Mouse (Mus musculus): Measurements from ENCODE around the gene Rnf144a.

Rnf144a gene

DNA sequence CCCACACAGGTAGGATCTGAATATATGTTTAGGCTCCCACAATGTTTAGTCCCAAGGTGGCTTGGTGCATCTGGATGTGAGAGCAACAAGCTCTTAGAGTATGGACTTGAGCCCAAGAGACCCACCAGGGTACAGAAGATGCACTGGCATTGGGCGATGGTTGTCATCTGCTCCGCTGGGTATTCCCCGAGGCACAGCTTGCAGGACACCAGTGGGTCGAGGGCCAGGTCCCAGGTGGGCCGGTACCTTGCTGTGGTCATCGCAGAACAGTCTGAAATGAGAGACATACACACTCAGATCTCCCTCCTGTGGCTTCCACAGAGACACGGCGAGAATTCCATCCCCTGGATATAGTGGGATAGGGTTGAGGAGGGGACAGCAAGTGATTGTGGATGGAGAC, 75.9 kb downstream of the Rnf144a start:
- H3K4me3 ChIP-seq (replicated peaks; ENCODE audit: low read length) = no peak overlapping the region
- no peaks in the 10 kb centered on the region for H3K27me3 ChIP-seq (ENCODE audit: insufficient read depth, low read length)
- H3K36me3 ChIP-seq (ENCODE audit: insufficient read depth, low read length) = no peaks in the 10 kb centered on the region
- H3K4me1 ChIP-seq (replicated peaks; ENCODE audit: low read depth, low read length) = peaks cover 8% of the 10 kb centered on the region
- TF ChIP-seq POU5F1 (IDR thresholded peaks at IDR 0.05; ENCODE audit: borderline replicate concordance, low read length) = no peak
- TF ChIP-seq CTCF (conservative IDR thresholded peaks at IDR 0.05; ENCODE audit: low read length) = no peak
- TF ChIP-seq NANOG (IDR thresholded peaks at IDR 0.05; ENCODE audit: borderline replicate concordance, low read length) = no peak
- no peaks in the 10 kb centered on the region for H3K9me3 ChIP-seq (ENCODE audit: low read length)

DNA sequence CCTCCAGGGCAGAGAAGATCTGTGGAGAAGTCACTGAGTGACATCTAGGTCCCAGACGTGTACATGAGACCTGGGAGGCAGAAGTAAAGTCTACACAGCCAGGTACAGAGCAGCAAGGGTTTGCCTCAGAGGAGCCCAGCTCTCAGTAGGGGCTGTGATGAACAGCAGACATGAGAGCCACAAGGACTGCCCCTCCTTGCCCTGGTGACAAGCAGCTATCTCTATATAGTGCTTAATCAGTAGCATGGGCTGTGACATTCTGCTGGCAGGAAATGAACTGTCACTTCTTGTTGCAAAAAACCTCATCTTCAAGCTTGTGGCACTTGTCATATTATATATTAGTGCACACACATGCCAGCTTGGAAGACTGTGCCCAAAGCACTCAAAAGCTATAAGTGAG, 81.4 kb downstream of the Rnf144a start:
- no peak overlapping the region for H3K4me3 ChIP-seq (replicated peaks; ENCODE audit: low read length)
- H3K9me3 ChIP-seq (ENCODE audit: low read length) = no peaks in the 10 kb centered on the region
- TF ChIP-seq NANOG (IDR thresholded peaks at IDR 0.05; ENCODE audit: borderline replicate concordance, low read length) (no peak), CTCF (conservative IDR thresholded peaks at IDR 0.05; ENCODE audit: low read length) (no peak), POU5F1 (IDR thresholded peaks at IDR 0.05; ENCODE audit: borderline replicate concordance, low read length) (no peak)
- no peaks in the 10 kb centered on the region for H3K36me3 ChIP-seq (ENCODE audit: insufficient read depth, low read length)
- no peaks in the 10 kb centered on the region for H3K4me1 ChIP-seq (replicated peaks; ENCODE audit: low read depth, low read length)
- no peaks in the 10 kb centered on the region for H3K27me3 ChIP-seq (ENCODE audit: insufficient read depth, low read length)

DNA sequence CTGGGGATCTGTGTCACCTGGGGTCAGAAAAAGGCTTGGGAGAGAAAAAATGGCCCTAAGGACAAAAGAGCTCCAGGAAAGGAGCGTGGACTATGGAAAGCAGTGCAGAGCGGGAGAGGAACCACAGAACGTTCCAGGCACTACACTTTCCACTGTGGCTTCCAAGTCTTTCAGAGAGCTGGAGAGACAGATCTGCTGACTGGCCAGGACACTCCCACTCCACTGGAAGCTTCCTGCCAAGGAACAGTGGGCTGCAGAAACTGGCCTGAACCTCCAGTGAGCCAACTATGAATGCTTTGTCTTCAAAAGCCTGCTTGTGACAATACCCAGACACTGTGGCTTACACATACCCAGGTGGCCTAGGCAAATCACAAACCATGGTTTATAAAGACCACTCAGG, 84.0 kb downstream of the Rnf144a start:
- no peaks in the 10 kb centered on the region for H3K9me3 ChIP-seq (ENCODE audit: low read length)
- H3K36me3 ChIP-seq (ENCODE audit: insufficient read depth, low read length) = no peaks in the 10 kb centered on the region
- no peak for TF ChIP-seq POU5F1 (IDR thresholded peaks at IDR 0.05; ENCODE audit: borderline replicate concordance, low read length)
- TF ChIP-seq CTCF (conservative IDR thresholded peaks at IDR 0.05; ENCODE audit: low read length) = no peak
- TF ChIP-seq NANOG (IDR thresholded peaks at IDR 0.05; ENCODE audit: borderline replicate concordance, low read length) = no peak
- no peaks in the 10 kb centered on the region for H3K27me3 ChIP-seq (ENCODE audit: insufficient read depth, low read length)
- no peak overlapping the region for H3K4me3 ChIP-seq (replicated peaks; ENCODE audit: low read length)
- no peaks in the 10 kb centered on the region for H3K4me1 ChIP-seq (replicated peaks; ENCODE audit: low read depth, low read length)

DNA sequence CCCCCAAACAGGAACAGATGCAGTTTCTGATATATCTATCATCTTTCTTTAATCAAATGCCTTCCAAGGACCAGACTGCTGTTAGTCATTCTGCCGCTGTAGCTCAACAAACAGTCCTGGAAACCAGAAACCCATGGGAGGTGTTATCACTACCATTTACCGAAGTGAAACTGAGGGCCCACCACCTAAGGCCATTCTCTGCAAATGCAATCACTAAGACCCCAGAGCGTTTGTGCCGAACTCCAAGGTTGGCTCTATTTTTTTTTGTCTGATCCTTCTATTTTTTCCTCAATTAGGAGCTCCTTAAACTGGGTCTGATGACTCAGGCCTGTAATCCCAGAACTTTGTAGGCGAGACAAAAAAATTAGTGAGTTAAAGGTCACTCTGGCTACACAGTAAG, 85.3 kb downstream of the Rnf144a start:
- H3K9me3 ChIP-seq (ENCODE audit: low read length) = no peaks in the 10 kb centered on the region
- TF ChIP-seq POU5F1 (IDR thresholded peaks at IDR 0.05; ENCODE audit: borderline replicate concordance, low read length) = no peak
- TF ChIP-seq NANOG (IDR thresholded peaks at IDR 0.05; ENCODE audit: borderline replicate concordance, low read length) = no peak
- no peak for TF ChIP-seq CTCF (conservative IDR thresholded peaks at IDR 0.05; ENCODE audit: low read length)
- no peaks in the 10 kb centered on the region for H3K4me1 ChIP-seq (replicated peaks; ENCODE audit: low read depth, low read length)
- no peak overlapping the region for H3K4me3 ChIP-seq (replicated peaks; ENCODE audit: low read length)
- H3K36me3 ChIP-seq (ENCODE audit: insufficient read depth, low read length) = no peaks in the 10 kb centered on the region
- H3K27me3 ChIP-seq (ENCODE audit: insufficient read depth, low read length) = no peaks in the 10 kb centered on the region

DNA sequence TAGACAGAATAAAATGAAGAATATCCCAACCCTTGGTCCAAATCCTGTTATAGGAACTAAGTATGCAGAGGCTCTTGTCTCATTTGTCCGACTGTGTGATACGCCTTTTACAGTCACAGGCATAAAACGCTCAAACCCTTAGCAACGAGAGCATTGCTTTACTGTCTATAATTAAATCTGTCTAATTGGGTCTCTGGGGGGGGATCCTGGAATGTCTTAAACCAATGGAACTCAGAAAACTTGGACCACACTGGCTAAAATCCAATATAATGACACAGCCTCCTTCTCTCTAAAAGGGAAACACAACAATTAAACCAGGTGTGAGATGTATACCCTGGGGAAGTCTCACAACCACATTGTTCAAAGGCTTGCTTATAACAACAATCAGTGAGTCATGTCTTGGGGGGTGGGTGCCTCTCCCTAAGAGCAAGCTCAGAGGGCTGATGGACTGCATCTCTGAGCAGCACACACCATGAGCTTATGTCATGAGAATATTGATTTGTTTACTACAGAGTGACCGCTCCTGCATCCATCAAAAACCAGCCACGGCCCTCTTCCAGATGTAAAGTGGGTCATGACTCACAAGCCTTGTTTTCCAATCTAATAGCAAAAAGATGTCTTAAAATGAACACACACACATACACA, 85.9 kb downstream of the Rnf144a start:
- Histone ChIP-seq H3K36me3 (ENCODE audit: insufficient read depth, low read length) (no peaks in the 10 kb centered on the region), H3K9me3 (ENCODE audit: low read length) (no peaks in the 10 kb centered on the region), H3K4me1 (replicated peaks; ENCODE audit: low read depth, low read length) (no peaks in the 10 kb centered on the region), H3K27me3 (ENCODE audit: insufficient read depth, low read length) (no peaks in the 10 kb centered on the region), H3K4me3 (replicated peaks; ENCODE audit: low read length) (no peak overlapping the region)
- TF ChIP-seq CTCF (conservative IDR thresholded peaks at IDR 0.05; ENCODE audit: low read length) (no peak), NANOG (IDR thresholded peaks at IDR 0.05; ENCODE audit: borderline replicate concordance, low read length) (no peak), POU5F1 (IDR thresholded peaks at IDR 0.05; ENCODE audit: borderline replicate concordance, low read length) (no peak)

DNA sequence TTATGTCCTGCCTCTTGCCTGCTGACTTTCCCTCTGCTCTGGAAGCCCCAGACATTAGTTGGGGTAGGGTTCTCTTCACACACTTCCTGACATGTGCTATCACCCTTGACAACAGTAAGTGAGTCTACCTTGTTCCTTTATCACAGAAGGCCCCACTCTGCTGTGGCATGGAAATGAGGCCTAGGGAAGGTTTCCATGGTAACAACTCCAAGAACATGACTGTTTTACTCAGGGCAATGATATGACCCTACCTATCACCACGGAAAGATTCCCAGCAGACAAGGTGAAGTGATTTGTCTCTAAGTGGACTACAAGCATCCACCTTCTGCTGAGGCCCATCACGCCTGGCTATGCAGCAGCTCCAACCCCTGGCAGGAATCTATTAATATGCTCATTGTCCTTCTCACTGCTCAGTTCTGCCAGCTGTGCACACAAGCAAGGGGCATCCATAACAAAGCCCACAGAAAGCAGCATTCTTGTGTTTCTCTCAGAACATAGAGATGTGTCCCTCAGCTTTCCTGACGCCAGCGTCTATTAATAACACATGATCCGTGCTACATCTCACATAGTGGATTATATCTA, 91.2 kb downstream of the Rnf144a start:
- Histone ChIP-seq H3K27me3 (ENCODE audit: insufficient read depth, low read length) (no peaks in the 10 kb centered on the region), H3K4me1 (replicated peaks; ENCODE audit: low read depth, low read length) (no peaks in the 10 kb centered on the region), H3K9me3 (ENCODE audit: low read length) (no peaks in the 10 kb centered on the region), H3K4me3 (replicated peaks; ENCODE audit: low read length) (no peak overlapping the region), H3K36me3 (ENCODE audit: insufficient read depth, low read length) (no peaks in the 10 kb centered on the region)
- no peak for TF ChIP-seq NANOG (IDR thresholded peaks at IDR 0.05; ENCODE audit: borderline replicate concordance, low read length)
- TF ChIP-seq POU5F1 (IDR thresholded peaks at IDR 0.05; ENCODE audit: borderline replicate concordance, low read length) = no peak
- TF ChIP-seq CTCF (conservative IDR thresholded peaks at IDR 0.05; ENCODE audit: low read length) = no peak

DNA sequence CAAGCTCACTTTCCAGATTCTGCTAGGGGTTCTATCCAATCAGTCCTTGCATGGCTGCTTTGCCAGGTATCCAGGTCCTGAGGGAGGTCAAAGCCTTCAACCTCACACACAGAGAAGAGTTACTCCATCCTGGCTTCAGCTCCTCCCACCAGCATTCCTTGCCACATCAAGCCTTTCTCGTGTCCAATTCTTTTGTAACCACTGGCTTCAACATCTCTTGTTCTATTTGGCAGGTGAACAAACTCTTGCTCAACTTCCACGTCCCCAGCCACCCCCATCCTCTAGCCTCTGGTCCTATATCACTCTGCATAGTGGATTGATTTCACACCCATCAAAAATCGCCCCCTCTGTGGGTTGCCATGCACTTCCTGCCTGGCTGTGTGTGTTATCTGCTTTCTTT, 98.8 kb downstream of the Rnf144a start:
- TF ChIP-seq CTCF (conservative IDR thresholded peaks at IDR 0.05; ENCODE audit: low read length) (no peak), POU5F1 (IDR thresholded peaks at IDR 0.05; ENCODE audit: borderline replicate concordance, low read length) (no peak), NANOG (IDR thresholded peaks at IDR 0.05; ENCODE audit: borderline replicate concordance, low read length) (no peak)
- no peaks in the 10 kb centered on the region for H3K9me3 ChIP-seq (ENCODE audit: low read length)
- H3K36me3 ChIP-seq (ENCODE audit: insufficient read depth, low read length) = no peaks in the 10 kb centered on the region
- H3K4me3 ChIP-seq (replicated peaks; ENCODE audit: low read length) = no peak overlapping the region
- no peaks in the 10 kb centered on the region for H3K27me3 ChIP-seq (ENCODE audit: insufficient read depth, low read length)
- H3K4me1 ChIP-seq (replicated peaks; ENCODE audit: low read depth, low read length) = 0 out of 2 replicates have a peak, but pooled peaks cover 2% of the 10 kb centered on the region

DNA sequence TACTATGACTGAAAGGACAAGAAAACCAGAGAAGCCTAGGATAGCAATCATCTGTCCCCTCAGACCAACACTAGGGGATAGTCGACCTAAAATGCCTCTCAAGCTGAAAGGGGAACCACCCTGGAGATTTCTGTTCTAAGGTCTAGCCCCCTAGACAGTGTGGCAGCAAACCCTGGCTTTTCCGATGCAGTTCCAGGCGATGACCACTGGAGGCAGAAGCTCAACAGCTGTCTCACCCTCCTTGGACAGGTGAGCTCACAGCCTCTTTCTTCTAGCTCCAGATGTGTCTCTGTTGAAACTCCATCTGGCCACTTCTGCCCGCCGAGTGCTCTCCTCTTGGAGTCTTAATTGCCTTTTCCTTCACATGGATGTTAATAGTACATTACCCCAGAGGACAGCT, 100.1 kb downstream of the Rnf144a start:
- no peaks in the 10 kb centered on the region for H3K27me3 ChIP-seq (ENCODE audit: insufficient read depth, low read length)
- H3K36me3 ChIP-seq (ENCODE audit: insufficient read depth, low read length) = no peaks in the 10 kb centered on the region
- 0 out of 2 replicates have a peak, but pooled peaks cover 2% of the 10 kb centered on the region for H3K4me1 ChIP-seq (replicated peaks; ENCODE audit: low read depth, low read length)
- TF ChIP-seq POU5F1 (IDR thresholded peaks at IDR 0.05; ENCODE audit: borderline replicate concordance, low read length) (no peak), CTCF (conservative IDR thresholded peaks at IDR 0.05; ENCODE audit: low read length) (peak; percentile 63)
- H3K4me3 ChIP-seq (replicated peaks; ENCODE audit: low read length) = no peak overlapping the region
- H3K9me3 ChIP-seq (ENCODE audit: low read length) = no peaks in the 10 kb centered on the region

DNA sequence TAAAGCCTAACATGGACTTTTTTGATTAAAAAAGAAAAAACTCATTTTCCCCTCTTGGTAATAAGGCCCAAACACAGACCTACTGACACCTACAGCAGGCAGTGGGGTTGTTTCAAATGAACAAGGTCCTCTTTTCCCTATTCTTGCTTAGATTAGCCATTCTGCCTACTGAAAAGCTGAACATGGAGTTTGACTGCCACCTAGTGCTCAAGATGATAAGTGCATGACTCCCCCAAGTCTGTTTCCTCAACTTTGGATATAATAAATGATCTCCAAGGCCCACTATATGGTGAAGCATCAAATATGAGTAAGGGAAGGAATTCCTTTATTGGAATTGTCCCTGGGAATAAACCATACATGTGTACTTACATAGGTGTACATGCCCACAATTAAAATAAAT, 103.5 kb downstream of the Rnf144a start:
- TF ChIP-seq POU5F1 (IDR thresholded peaks at IDR 0.05; ENCODE audit: borderline replicate concordance, low read length) (no peak), CTCF (conservative IDR thresholded peaks at IDR 0.05; ENCODE audit: low read length) (peak; percentile 66)
- H3K4me1 ChIP-seq (replicated peaks; ENCODE audit: low read depth, low read length) = no peaks in the 10 kb centered on the region
- H3K4me3 ChIP-seq (replicated peaks; ENCODE audit: low read length) = no peak overlapping the region
- H3K27me3 ChIP-seq (ENCODE audit: insufficient read depth, low read length) = no peaks in the 10 kb centered on the region
- no peaks in the 10 kb centered on the region for H3K9me3 ChIP-seq (ENCODE audit: low read length)
- no peaks in the 10 kb centered on the region for H3K36me3 ChIP-seq (ENCODE audit: insufficient read depth, low read length)
